13 mouse cellular contexts compared by ENCODE assay signal in the genomic region with DNA sequence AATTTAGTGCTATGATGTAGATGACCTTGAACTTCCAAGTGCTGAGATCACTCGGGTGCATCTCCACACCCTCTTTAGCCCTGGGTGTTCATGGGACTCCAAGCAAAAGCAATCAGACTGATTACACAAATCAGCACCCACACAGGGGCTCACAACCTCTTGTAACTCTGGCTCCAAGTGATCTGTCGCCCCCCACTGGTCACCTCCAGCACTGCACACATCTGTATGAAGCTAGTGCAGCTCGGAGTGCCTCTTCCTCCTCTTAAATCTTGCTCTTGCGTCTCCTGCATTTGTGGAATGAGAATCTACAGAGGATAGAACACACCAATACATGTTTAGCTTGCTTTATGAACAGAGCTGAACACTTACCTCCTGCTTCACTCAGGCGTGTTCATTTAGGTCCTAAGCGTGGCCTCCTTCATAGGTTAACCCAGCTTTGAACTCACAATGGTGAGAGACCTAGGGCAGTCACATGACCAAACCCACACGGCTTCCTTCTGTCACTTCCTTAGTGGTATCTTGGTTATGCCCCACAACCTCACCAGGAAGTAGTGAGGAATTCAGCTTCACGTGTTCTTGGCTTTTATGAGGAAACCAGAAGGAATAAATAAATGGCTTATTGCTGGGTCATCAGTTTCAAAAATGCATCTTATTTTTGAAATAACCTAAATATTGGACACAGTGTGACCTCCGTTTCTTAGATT. TPM values are rescaled to one million over a fixed set of nuclear protein-coding genes. Genes with fewer than 3 reads are reported as not detected.
DNase-seq lines count a peak whose midpoint lies in the region; ATAC-seq and TF ChIP-seq lines count a peak whose summit lies in the region.
"Had no signal": no experiment of that assay in that cellular context is flagged by ENCODE, and none has a peak within 500 bp of the region (broad histone marks: within the 10 kb centered on the region; RNA-seq: fewer than 3 reads in every experiment).

No protein-coding gene starts in this region.

- no peaks in the 10 kb centered on the region for H3K27me3 ChIP-seq in liver, adult 2 months (ENCODE audit: control insufficient read depth, insufficient read depth, low read length)
- 0 out of 2 replicates have a peak, but pooled peaks cover 3% of the 10 kb centered on the region for H3K27me3 ChIP-seq in liver, embryonic 12.5 days (replicated peaks)
- no peaks in the 10 kb centered on the region for H3K27me3 ChIP-seq in splenic B cell, adult 2 months (ENCODE audit: control insufficient read depth, insufficient read depth, low read length, poor library complexity, severe bottlenecking)
- no peaks in the 10 kb centered on the region for H3K27me3 ChIP-seq in embryonic facial prominence, embryonic 10.5 days (replicated peaks; ENCODE audit: low read depth, poor library complexity, severe bottlenecking)
- H3K27me3 ChIP-seq: lung, embryonic 15.5 days had no signal

- H3K79me2 ChIP-seq in liver, adult 2 months (ENCODE audit: control insufficient read depth, insufficient read depth, low read length), result 0 out of 2 replicates have a peak, but pooled peaks cover 4% of the 10 kb centered on the region

- peaks cover 18% of the 10 kb centered on the region for H3K4me1 ChIP-seq in liver, adult 2 months (ENCODE audit: control insufficient read depth, insufficient read depth, low read length)
- H3K4me1 ChIP-seq in liver, embryonic 12.5 days, result peaks cover 5% of the 10 kb centered on the region; the same call in 1 of the 2 replicates
- peaks cover 5% of the 10 kb centered on the region; the same call in 1 of the 2 replicates for H3K4me1 ChIP-seq in embryonic facial prominence, embryonic 10.5 days
- H3K4me1 ChIP-seq: lung, embryonic 15.5 days had no signal

- DNase-seq in CD4-positive, CD25-positive, alpha-beta regulatory T cell, adult 2 months (ENCODE audit: low read depth, low spot score), result peak; percentile 19
- DNase-seq in liver, adult 2 months (ENCODE audit: extremely low read depth, low read depth, low spot score), result no peak
- no peak for DNase-seq in brain, embryonic 14.5 days (ENCODE audit: low read depth)
- DNase-seq in splenic B cell, adult 2 months (ENCODE audit: low read depth, low spot score), result peak; percentile 37
- no peak for DNase-seq in cerebellum, adult 8-10 months
- no peak for DNase-seq in embryonic facial prominence, embryonic 10.5 days (ENCODE audit: low spot score)
- DNase-seq: cerebellum, adult 18-20 months had no signal

- no peak overlapping the region for H3K4me2 ChIP-seq in liver, embryonic 12.5 days
- H3K4me2 ChIP-seq: lung, embryonic 15.5 days had no signal

- 90% methylated on average over 9 of the region's 9 CpGs for WGBS in liver, adult 2 months
- WGBS in liver, embryonic 12.5 days (ENCODE audit: insufficient replicate concordance), result 61% methylated on average over 9 of the region's 9 CpGs
- 91% methylated on average over 9 of the region's 9 CpGs for WGBS in embryonic facial prominence, embryonic 10.5 days

- TF ChIP-seq POLR2A in liver, adult 2 months (IDR thresholded peaks at IDR 0.05; ENCODE audit: extremely low read depth, insufficient read depth, low read length), result no peak
- no peak for TF ChIP-seq POLR2A in brain, embryonic 14.5 days (IDR thresholded peaks at IDR 0.05; ENCODE audit: borderline replicate concordance, extremely low read depth, insufficient read depth, insufficient read length, poor library complexity, severe bottlenecking)

- no peak overlapping the region for H3K9ac ChIP-seq in liver, adult 2 months (ENCODE audit: low read depth, low read length)
- no peak overlapping the region for H3K9ac ChIP-seq in liver, embryonic 12.5 days
- H3K9ac ChIP-seq: lung, embryonic 15.5 days had no signal

- TF ChIP-seq CTCF in liver, adult 2 months (IDR thresholded peaks at IDR 0.05; ENCODE audit: low read depth, low read length), result peak; percentile 55
- TF ChIP-seq CTCF in brain, embryonic 14.5 days (IDR thresholded peaks at IDR 0.05; ENCODE audit: borderline replicate concordance, extremely low read depth, insufficient read depth, insufficient read length), result peak; percentile 36; the same call in 1 of the 2 replicates

- no peak for ATAC-seq in CD4-positive, CD25-positive, alpha-beta regulatory T cell, adult 4 months
- ATAC-seq in liver, embryonic 12.5 days, result no peak

- no peaks in the 10 kb centered on the region for H3K36me3 ChIP-seq in liver, adult 2 months (ENCODE audit: control insufficient read depth, insufficient read depth, low read length)
- H3K36me3 ChIP-seq in liver, embryonic 12.5 days, result no peaks in the 10 kb centered on the region
- H3K36me3 ChIP-seq in splenic B cell, adult 2 months (ENCODE audit: control insufficient read depth, insufficient read depth, low read length, poor library complexity, severe bottlenecking), result no peaks in the 10 kb centered on the region
- no peaks in the 10 kb centered on the region for H3K36me3 ChIP-seq in embryonic facial prominence, embryonic 10.5 days (replicated peaks)
- H3K36me3 ChIP-seq: lung, embryonic 15.5 days had no signal

- H3K9me3 ChIP-seq in liver, embryonic 12.5 days (replicated peaks), result no peaks in the 10 kb centered on the region
- peaks cover 5% of the 10 kb centered on the region; the same call in 1 of the 2 replicates for H3K9me3 ChIP-seq in embryonic facial prominence, embryonic 10.5 days
- H3K9me3 ChIP-seq: lung, embryonic 15.5 days had no signal

- H3K27ac ChIP-seq in liver, adult 2 months (replicated peaks; ENCODE audit: insufficient read depth, low read depth, low read length), result no peak overlapping the region
- H3K27ac ChIP-seq in liver, embryonic 12.5 days, result no peak overlapping the region
- H3K27ac ChIP-seq in embryonic facial prominence, embryonic 10.5 days (replicated peaks), result no peak overlapping the region
- H3K27ac ChIP-seq: lung, embryonic 15.5 days had no signal

- no peak overlapping the region for H3K4me3 ChIP-seq in liver, adult 2 months (ENCODE audit: insufficient read depth, low read depth, low read length)
- no peak overlapping the region for H3K4me3 ChIP-seq in liver, embryonic 12.5 days
- no peak overlapping the region for H3K4me3 ChIP-seq in embryonic facial prominence, embryonic 10.5 days
- H3K4me3 ChIP-seq: lung, embryonic 15.5 days; myocyte had no signal

RNA-seq across cellular contexts. Expression of gene Adgrf1, which starts 2.9 kb away (rescaled TPM):
- polyA plus RNA-seq in CD4-positive, CD25-positive, alpha-beta regulatory T cell, adult 4 months (2017; shearing (Covaris generic)), result not detected
- total RNA-seq in liver, adult 2 months (2014; rRNA removed), result 6.2 and 11.7 TPM in 2 replicates
- 2.0 and 7.2 TPM in 2 replicates for polyA plus RNA-seq in liver, adult 2 months (2012; rRNA removed)
- polyA plus RNA-seq in liver, embryonic 12.5 days (2016; fragmentation: Nextera tagmentation; extraction: Ambion mirVana), result 0.13 and 0.16 TPM in 2 replicates
- 0.04 TPM in 1 of 2 replicates, not detected in the other for polyA plus RNA-seq in brain, embryonic 14.5 days (2012; rRNA removed)
- polyA plus RNA-seq in embryonic facial prominence, embryonic 10.5 days (2016; fragmentation: Nextera tagmentation; extraction: Ambion mirVana), result not detected in 2 replicates
- total RNA-seq: gastrocnemius, postnatal 4 days; layer of hippocampus, postnatal 25 days had no signal
- polyA plus RNA-seq: lung, embryonic 15.5 days; myocyte had no signal

Comparison
In these comparisons a context has a peak if more than half of its experiments do, and no peak if none do; other contexts are left out.
1. DNase-seq: peak in CD4-positive, CD25-positive, alpha-beta regulatory T cell, adult 2 months (single experiment) and splenic B cell, adult 2 months (single experiment); none in liver, adult 2 months (single experiment), brain, embryonic 14.5 days (single experiment), cerebellum, adult 8-10 months (single experiment) and embryonic facial prominence, embryonic 10.5 days (single experiment).